Mouse (Mus musculus): Measurements from ENCODE around the gene Slc35f3. TPM values are rescaled to one million over a fixed set of nuclear protein-coding genes. Genes with fewer than 3 reads are reported as not detected.
"Not testable (repeated sequence)": the region's sequence is repeated elsewhere in the genome, so short reads cannot be mapped to it uniquely, and the experiment has no call there.

Slc35f3 gene
- polyA plus RNA-seq, 1 experiment from 2014 or later = 1.7 TPM

DNA sequence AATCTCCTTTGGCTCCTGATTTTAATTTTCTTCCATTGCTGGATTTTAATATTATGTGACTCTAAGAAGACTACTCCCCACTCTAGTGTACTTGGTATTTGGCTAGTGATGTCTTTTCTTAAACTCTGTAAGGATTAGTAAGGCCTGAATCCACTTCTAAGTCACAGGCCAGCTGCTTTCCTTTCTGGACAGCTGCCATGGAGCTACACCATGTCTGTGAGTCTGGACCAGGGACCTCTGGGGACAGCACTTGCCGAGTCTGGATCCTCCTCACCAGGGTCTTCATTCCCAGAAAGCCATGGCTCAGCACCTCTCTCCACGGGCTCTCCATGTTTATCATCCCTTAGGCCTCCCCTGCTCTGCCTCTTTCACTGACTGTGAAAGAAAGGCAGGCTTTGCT, 81.8 kb downstream of the Slc35f3 start:
- Histone ChIP-seq H3K4me3 (no peak overlapping the region), H3K9me3 (no peaks in the 10 kb centered on the region), H3K27ac (no peak overlapping the region), H3K36me3 (no peaks in the 10 kb centered on the region), H3K27me3 (peaks cover 8% of the 10 kb centered on the region; the same call in 1 of the 2 replicates), H3K4me2 (replicated peaks) (no peak overlapping the region), H3K4me1 (no peaks in the 10 kb centered on the region), H3K9ac (no peak overlapping the region)
- no peak for ATAC-seq (ENCODE audit: low FRiP score, low read depth)
- WGBS = 52% methylated on average over 2 of the region's 2 CpGs

GRCm38 (mm10) chr8:126381299-126381698, 82.9 kb downstream of the Slc35f3 start:
- no peak for ATAC-seq (ENCODE audit: low FRiP score, low read depth)
- WGBS = 79% methylated on average over 7 of the region's 7 CpGs

GRCm38 (mm10) chr8:126382216-126382615, 83.9 kb downstream of the Slc35f3 start:
- no peak for ATAC-seq (ENCODE audit: low FRiP score, low read depth)
- WGBS = 34% methylated on average over 14 of the region's 14 CpGs
- Histone ChIP-seq H3K27ac (no peak overlapping the region), H3K27me3 (0 out of 2 replicates have a peak, but pooled peaks cover 8% of the 10 kb centered on the region), H3K4me3 (no peak overlapping the region), H3K36me3 (no peaks in the 10 kb centered on the region), H3K4me2 (replicated peaks) (no peak overlapping the region), H3K4me1 (no peaks in the 10 kb centered on the region), H3K9ac (no peak overlapping the region), H3K9me3 (no peaks in the 10 kb centered on the region)

More at GRCm38 (mm10) chr8:126381299-126381698, 82.9 kb downstream of the Slc35f3 start:
- Histone ChIP-seq H3K9ac (no peak overlapping the region), H3K9me3 (no peaks in the 10 kb centered on the region), H3K27ac (no peak overlapping the region), H3K27me3 (peaks cover 11% of the 10 kb centered on the region; the same call in 1 of the 2 replicates), H3K36me3 (no peaks in the 10 kb centered on the region), H3K4me2 (replicated peaks) (no peak overlapping the region), H3K4me1 (no peaks in the 10 kb centered on the region), H3K4me3 (no peak overlapping the region)

DNA sequence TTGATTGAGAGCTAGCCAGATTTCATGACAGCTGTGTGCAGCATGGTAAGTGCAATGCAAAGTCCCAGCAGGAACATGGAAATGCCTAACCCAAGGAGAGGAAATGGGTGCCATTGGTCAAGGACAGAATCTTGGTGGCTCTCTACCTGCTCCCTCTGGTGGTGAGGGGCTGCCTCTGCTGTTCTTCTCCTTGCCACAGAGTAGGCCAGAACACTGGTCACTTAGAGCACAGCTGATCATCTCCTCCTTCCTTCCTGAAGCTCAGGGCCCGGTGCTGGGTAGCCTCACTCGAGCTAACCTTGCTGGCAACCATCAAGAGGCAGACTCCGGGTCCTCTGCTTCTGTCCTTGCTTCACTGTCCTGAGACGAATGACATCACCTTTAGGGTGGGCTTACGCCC, 84.4 kb downstream of the Slc35f3 start:
- H3K4me2 ChIP-seq (replicated peaks) = no peak overlapping the region
- WGBS = 66% methylated on average over 5 of the region's 5 CpGs
- H3K4me3 ChIP-seq = no peak overlapping the region
- no peak for ATAC-seq (ENCODE audit: low FRiP score, low read depth)
- H3K9me3 ChIP-seq = no peaks in the 10 kb centered on the region
- no peak overlapping the region for H3K27ac ChIP-seq
- no peaks in the 10 kb centered on the region for H3K36me3 ChIP-seq
- H3K9ac ChIP-seq = no peak overlapping the region
- H3K4me1 ChIP-seq = no peaks in the 10 kb centered on the region
- 0 out of 2 replicates have a peak, but pooled peaks cover 8% of the 10 kb centered on the region for H3K27me3 ChIP-seq

- Histone ChIP-seq H3K9ac (no peak overlapping the region), H3K9me3 (no peaks in the 10 kb centered on the region), H3K27me3 (0 out of 2 replicates have a peak, but pooled peaks cover 6% of the 10 kb centered on the region), H3K4me1 (0 out of 2 replicates have a peak, but pooled peaks cover 6% of the 10 kb centered on the region), H3K4me3 (no peak overlapping the region), H3K27ac (no peak overlapping the region), H3K36me3 (no peaks in the 10 kb centered on the region), H3K4me2 (replicated peaks) (no peak overlapping the region)
- no peak for ATAC-seq (ENCODE audit: low FRiP score, low read depth)
- WGBS = 79% methylated on average over 4 of the region's 4 CpGs
Observed at GRCm38 (mm10) chr8:126387566-126387965, 89.2 kb downstream of the Slc35f3 start.

DNA sequence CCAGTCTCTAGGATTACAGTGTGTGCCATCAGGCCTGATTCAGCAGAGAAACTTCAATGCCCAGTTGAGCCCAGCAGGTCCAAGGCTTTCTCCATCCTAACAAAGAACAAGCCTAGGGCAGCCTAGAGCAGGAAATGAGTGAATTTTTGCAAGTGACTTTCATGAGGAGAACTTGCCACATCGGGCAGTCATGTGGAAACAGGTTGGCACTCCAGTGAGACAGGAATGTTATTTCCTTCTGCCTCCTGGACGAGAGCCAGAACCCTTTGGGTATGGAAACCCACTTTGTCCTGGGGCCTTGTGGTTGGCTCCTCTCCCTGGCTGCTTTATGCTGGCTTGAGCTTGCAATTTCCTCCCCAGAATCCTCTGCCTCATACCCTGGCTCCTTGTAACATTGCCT, 93.2 kb downstream of the Slc35f3 start:
- H3K27me3 ChIP-seq = no peaks in the 10 kb centered on the region
- ATAC-seq (ENCODE audit: low FRiP score, low read depth) = 0 out of 2 replicates have a peak, but pooled peaks have one; percentile 11
- WGBS = 59% methylated on average over 2 of the region's 2 CpGs

DNA sequence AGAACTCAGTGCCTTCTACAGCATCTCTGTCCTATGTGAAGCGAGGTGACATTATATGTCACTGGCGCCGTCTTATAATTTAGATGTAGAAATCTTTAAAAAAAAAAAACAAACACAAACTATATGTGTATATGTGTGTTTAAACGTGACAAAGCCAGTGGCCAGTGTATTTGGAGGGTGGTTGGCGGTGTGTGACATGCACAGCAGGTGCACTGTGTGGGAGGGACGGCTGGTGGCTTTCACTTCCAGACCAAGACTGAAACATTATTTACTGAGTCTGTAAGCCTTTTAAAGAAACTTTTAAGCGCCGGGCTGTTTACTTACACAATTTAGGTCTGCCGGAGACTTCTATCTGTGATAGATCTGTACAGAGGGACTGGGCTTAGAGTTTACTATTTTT, 97.0 kb downstream of the Slc35f3 start:
- H3K4me2 ChIP-seq (replicated peaks) = no peak overlapping the region
- no peak for ATAC-seq (ENCODE audit: low FRiP score, low read depth)
- H3K4me1 ChIP-seq = 0 out of 2 replicates have a peak, but pooled peaks cover 6% of the 10 kb centered on the region
- H3K27me3 ChIP-seq = no peaks in the 10 kb centered on the region
- H3K9me3 ChIP-seq = no peaks in the 10 kb centered on the region
- no peak overlapping the region for H3K27ac ChIP-seq
- no peaks in the 10 kb centered on the region for H3K36me3 ChIP-seq
- no peak overlapping the region for H3K4me3 ChIP-seq
- WGBS = 84% methylated on average over 9 of the region's 9 CpGs
- H3K9ac ChIP-seq = no peak overlapping the region

More for the DNA sequence above, 93.2 kb downstream of the Slc35f3 start:
- H3K9me3 ChIP-seq = no peaks in the 10 kb centered on the region
- H3K4me1 ChIP-seq = 0 out of 2 replicates have a peak, but pooled peaks cover 6% of the 10 kb centered on the region
- H3K9ac ChIP-seq = no peak overlapping the region
- no peak overlapping the region for H3K4me2 ChIP-seq (replicated peaks)
- H3K36me3 ChIP-seq = no peaks in the 10 kb centered on the region
- H3K27ac ChIP-seq = no peak overlapping the region; the same call in 1 of the 2 replicates
- H3K4me3 ChIP-seq = no peak overlapping the region

DNA sequence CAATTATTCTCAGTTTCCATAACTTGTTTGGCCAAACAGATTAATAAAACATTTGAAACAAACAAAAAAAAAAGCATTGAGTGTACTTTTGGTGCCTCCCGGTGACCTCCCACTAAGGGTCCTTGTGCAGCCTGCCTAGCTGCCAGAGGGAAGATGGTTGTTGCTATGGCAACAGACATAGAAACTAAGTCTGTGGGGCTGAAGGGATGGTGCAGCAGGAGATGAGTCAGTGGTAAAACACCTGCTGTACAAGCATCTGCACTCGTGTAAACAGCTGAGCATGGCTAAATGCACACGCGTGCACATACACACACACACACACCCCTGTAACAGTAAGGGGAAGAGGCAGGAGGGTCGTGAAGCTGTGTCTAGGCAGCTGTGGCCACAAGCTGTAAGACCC, 97.6 kb downstream of the Slc35f3 start:
- ATAC-seq (ENCODE audit: low FRiP score, low read depth) = no peak
- WGBS = 75% methylated on average over 5 of the region's 5 CpGs
- H3K27ac ChIP-seq = no peak overlapping the region
- no peak overlapping the region for H3K9ac ChIP-seq
- no peak overlapping the region for H3K4me2 ChIP-seq (replicated peaks)
- H3K4me3 ChIP-seq = no peak overlapping the region
- H3K36me3 ChIP-seq = no peaks in the 10 kb centered on the region
- 0 out of 2 replicates have a peak, but pooled peaks cover 6% of the 10 kb centered on the region for H3K4me1 ChIP-seq
- H3K27me3 ChIP-seq = no peaks in the 10 kb centered on the region
- no peaks in the 10 kb centered on the region for H3K9me3 ChIP-seq

DNA sequence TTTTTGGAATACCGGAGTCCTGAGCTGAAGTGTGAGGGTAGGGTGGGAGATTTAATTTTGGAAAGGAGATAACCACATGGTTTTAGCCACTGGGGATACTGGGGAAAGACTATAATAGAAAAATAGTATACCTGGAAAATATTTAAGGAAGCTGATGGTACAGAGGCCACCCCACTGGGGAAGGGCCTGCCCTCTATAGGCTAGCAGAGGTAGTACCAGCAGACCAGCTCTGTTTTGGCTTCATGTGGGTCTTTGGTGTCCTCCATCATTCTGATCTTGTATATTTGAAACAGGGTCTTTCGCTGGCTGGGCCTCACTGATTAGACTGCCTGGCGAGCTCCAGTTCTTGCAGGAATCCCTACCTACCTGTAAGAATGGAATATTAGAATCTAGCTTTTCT, 100.0 kb downstream of the Slc35f3 start:
- Histone ChIP-seq H3K36me3 (no peaks in the 10 kb centered on the region), H3K9me3 (no peaks in the 10 kb centered on the region), H3K27ac (no peak overlapping the region), H3K4me2 (replicated peaks) (no peak overlapping the region), H3K4me3 (no peak overlapping the region), H3K9ac (no peak overlapping the region), H3K27me3 (no peaks in the 10 kb centered on the region), H3K4me1 (no peaks in the 10 kb centered on the region)
- 74% methylated on average over 3 of the region's 3 CpGs for whole genome bisulfite sequencing
- no peak for ATAC-seq (ENCODE audit: low FRiP score, low read depth)

DNA sequence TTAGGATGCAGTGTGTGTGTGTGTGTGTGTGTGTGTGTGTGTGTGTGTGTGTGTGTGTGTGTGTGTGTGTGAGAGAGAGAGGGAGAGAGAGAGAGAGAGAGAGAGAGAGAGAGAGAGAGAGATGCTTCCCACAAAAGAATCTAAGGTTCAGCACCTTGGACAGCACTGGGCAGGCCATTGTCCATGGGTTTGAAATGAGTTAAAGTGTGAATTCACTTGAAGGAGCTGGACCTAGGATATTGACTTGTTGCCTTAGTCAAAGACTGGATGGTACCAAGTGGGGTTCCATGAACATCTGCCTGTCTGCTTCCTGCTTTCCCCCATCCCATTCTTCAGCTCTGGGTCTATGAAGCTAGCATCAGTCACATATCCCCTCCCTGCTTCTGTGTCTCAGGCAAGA, 106.2 kb downstream of the Slc35f3 start:
- not testable (repeated sequence) for H3K27ac ChIP-seq; H3K4me1 ChIP-seq; H3K9ac ChIP-seq; H3K4me2 ChIP-seq (replicated peaks); H3K9me3 ChIP-seq; H3K36me3 ChIP-seq; ATAC-seq (ENCODE audit: low FRiP score, low read depth); H3K4me3 ChIP-seq; H3K27me3 ChIP-seq

GRCm38 (mm10) chr8:126405030-126405429, 106.7 kb downstream of the Slc35f3 start:
- ATAC-seq (ENCODE audit: low FRiP score, low read depth) = no peak
- H3K36me3 ChIP-seq = no peaks in the 10 kb centered on the region
- no peaks in the 10 kb centered on the region for H3K27me3 ChIP-seq
- H3K4me1 ChIP-seq = no peaks in the 10 kb centered on the region
- 75% methylated on average over 4 of the region's 4 CpGs for WGBS
- no peaks in the 10 kb centered on the region for H3K9me3 ChIP-seq
- no peak overlapping the region for H3K4me3 ChIP-seq
- no peak overlapping the region for H3K4me2 ChIP-seq (replicated peaks)
- H3K9ac ChIP-seq = no peak overlapping the region
- H3K27ac ChIP-seq = no peak overlapping the region

- WGBS = 75% methylated on average over 3 of the region's 3 CpGs
- Histone ChIP-seq H3K9me3 (no peaks in the 10 kb centered on the region), H3K27me3 (no peaks in the 10 kb centered on the region), H3K4me3 (no peak overlapping the region), H3K9ac (no peak overlapping the region), H3K36me3 (peaks cover 2% of the 10 kb centered on the region), H3K4me1 (peaks cover 13% of the 10 kb centered on the region), H3K4me2 (replicated peaks) (no peak overlapping the region), H3K27ac (no peak overlapping the region)
- ATAC-seq (ENCODE audit: low FRiP score, low read depth) = no peak
Observed at GRCm38 (mm10) chr8:126420834-126421233, 122.5 kb downstream of the Slc35f3 start.
